Mouse (Mus musculus) liver, postnatal 0 days (tissue): Measurements from ENCODE around the gene Krt5. TPM values are rescaled to one million over a fixed set of nuclear protein-coding genes. Genes with fewer than 3 reads are reported as not detected.

Source experiments
- ATAC-seq: fragments of 200-750 bp; cut with Nextera tagmentation; 2 replicates; pipeline ENCODE4 v1.8.0; 2017; ENCODE audit warnings: mild to moderate bottlenecking, moderate library complexity
- DNase-seq: peaks from one replicate; pipeline ENCODE4 v3.0.0-alpha.2; 2016
- H3K27ac ChIP-seq: fragments of 300-500 bp; sonication (generic); 2 replicates; pipeline ENCODE4 v1.5.1; 2014; ENCODE audit warnings: antibody characterized with exemption, moderate library complexity, mild to moderate bottlenecking, low read depth
- H3K27me3 ChIP-seq: fragments of 300-500 bp; sonication (generic); 2 replicates; pipeline ENCODE4 v1.6.1; 2014; ENCODE audit warnings: low read length, control low read depth, mixed read lengths; ENCODE audit not compliant: insufficient read depth
- H3K36me3 ChIP-seq: fragments of 300-500 bp; sonication (generic); replicated peaks from 2 replicates; pipeline ENCODE4 v1.6.1; 2014; ENCODE audit warnings: mild to moderate bottlenecking, control low read depth, low read length, moderate library complexity, mixed read lengths; ENCODE audit not compliant: insufficient read depth
- H3K4me1 ChIP-seq: fragments of 300-500 bp; sonication (generic); 2 replicates; pipeline ENCODE4 v1.6.1; 2014; ENCODE audit warnings: antibody characterized with exemption, mild to moderate bottlenecking, control low read depth; ENCODE audit not compliant: insufficient read depth
- H3K4me2 ChIP-seq: fragments of 300-500 bp; sonication (generic); 2 replicates; pipeline ENCODE4 v1.6.1; 2014; ENCODE audit warnings: low read depth, mild to moderate bottlenecking, low read length, moderate library complexity, mixed read lengths
- H3K4me3 ChIP-seq: fragments of 300-500 bp; sonication (generic); 2 replicates; pipeline ENCODE4 v1.5.1; 2014; ENCODE audit warnings: low read depth, low read length
- H3K9ac ChIP-seq: fragments of 300-500 bp; sonication (generic); replicated peaks from 2 replicates; pipeline ENCODE4 v1.6.1; 2014; ENCODE audit warnings: mild to moderate bottlenecking, moderate library complexity
- H3K9me3 ChIP-seq: fragments of 300-500 bp; sonication (generic); 2 replicates; pipeline ENCODE4 v1.6.1; 2016; ENCODE audit warnings: mild to moderate bottlenecking, control low read depth, low read length, mixed read lengths
- CTCF ChIP-seq: sonication (generic); IDR thresholded peaks from 2 replicates; pipeline ENCODE4 v1.5.1; 2016; ENCODE audit warnings: antibody characterized with exemption, low read depth
- EP300 ChIP-seq: IDR thresholded peaks from 2 replicates; pipeline ENCODE4 v1.6.1; 2016; ENCODE audit warnings: antibody characterized with exemption, low read depth, mild to moderate bottlenecking
- WGBS: fragments of 180-500 bp; shearing (Covaris S2); extraction: QIAGEN DNeasy Blood & Tissue Kit; methylation state at CpG from one replicate; pipeline ENCODE4 v1.1.7; 2014; ENCODE audit not compliant: insufficient replicate concordance; 5-methylcytosine and 5-hydroxymethylcytosine counted together
- polyA plus RNA-seq: library from polyadenylated mRNA; unstranded; fragments of >200 nt; fragmentation: Nextera tagmentation; extraction: Ambion mirVana; gene quantifications from 2 replicates; pipeline ENCODE4 v1.2.1, GENCODE M21; 2015

The Krt5 gene
- polyA plus RNA-seq, result not detected in 2 replicates

GRCm38 (mm10) chr15:101712720-101713119 lies at the start of gene Krt5:
TSS of gene Krt5 (minus strand) at chr15:101712898.
- Histone ChIP-seq H3K4me2 (no peak within 1 kb of the TSS), H3K9ac (no peak within 1 kb of the TSS), H3K36me3 (no peaks in the 10 kb centered on the region), H3K4me1 (no peaks in the 10 kb centered on the region), H3K27me3 (no peaks in the 10 kb centered on the region), H3K4me3 (no peak within 1 kb of the TSS), H3K9me3 (no peaks in the 10 kb centered on the region), H3K27ac (no peak within 1 kb of the TSS)
- TF ChIP-seq EP300 (no peak), CTCF (no peak)
- ATAC-seq (no peak), DNase-seq (no peak)
- WGBS, result 67% methylated on average over 13 of the region's 13 CpGs

GRCm38 (mm10) chr15:101742711-101743110 lies 30.0 kb upstream of the Krt5 start, which contains the start of gene Krt71:
TSS of gene Krt71 (minus strand) at chr15:101743109.
- WGBS, result 56% methylated on average over 14 of the region's 14 CpGs

GRCm38 (mm10) chr15:101737786-101738185 lies 25.1 kb upstream of the Krt5 start:
- H3K27ac ChIP-seq, result no peak overlapping the region

More at GRCm38 (mm10) chr15:101742711-101743110, 30.0 kb upstream of the Krt5 start, which contains the start of gene Krt71:
- no peak within 1 kb of the TSS for H3K4me2 ChIP-seq
- no peaks in the 10 kb centered on the region for H3K36me3 ChIP-seq
- no peak within 1 kb of the TSS for H3K27ac ChIP-seq
- H3K9ac ChIP-seq, result no peak within 1 kb of the TSS
- no peak within 1 kb of the TSS for H3K4me3 ChIP-seq
- no peaks in the 10 kb centered on the region for H3K4me1 ChIP-seq
- 0 out of 2 replicates have a peak, but pooled peaks cover 2% of the 10 kb centered on the region for H3K27me3 ChIP-seq
- no peak for ATAC-seq
- no peak for DNase-seq
- TF ChIP-seq EP300, result no peak
- no peak for TF ChIP-seq CTCF
- no peaks in the 10 kb centered on the region for H3K9me3 ChIP-seq

GRCm38 (mm10) chr15:101730653-101731052 lies 18.0 kb upstream of the Krt5 start:
- TF ChIP-seq EP300 (no peak), CTCF (no peak)
- Histone ChIP-seq H3K27me3 (no peaks in the 10 kb centered on the region), H3K36me3 (no peaks in the 10 kb centered on the region), H3K4me3 (no peak overlapping the region), H3K9ac (no peak overlapping the region), H3K27ac (no peak overlapping the region), H3K9me3 (no peaks in the 10 kb centered on the region), H3K4me2 (no peak overlapping the region), H3K4me1 (no peaks in the 10 kb centered on the region)
- DNase-seq (no peak), ATAC-seq (no peak)

More at GRCm38 (mm10) chr15:101737786-101738185, 25.1 kb upstream of the Krt5 start:
- Histone ChIP-seq H3K9ac (no peak overlapping the region), H3K4me3 (no peak overlapping the region), H3K27me3 (0 out of 2 replicates have a peak, but pooled peaks cover 2% of the 10 kb centered on the region), H3K9me3 (no peaks in the 10 kb centered on the region), H3K36me3 (no peaks in the 10 kb centered on the region), H3K4me2 (no peak overlapping the region), H3K4me1 (no peaks in the 10 kb centered on the region)
- 71% methylated on average over 7 of the region's 7 CpGs for WGBS
- DNase-seq (no peak), ATAC-seq (no peak)
- TF ChIP-seq CTCF (no peak), EP300 (no peak)

- Histone ChIP-seq H3K36me3 (no peaks in the 10 kb centered on the region), H3K4me3 (no peak overlapping the region), H3K9me3 (no peaks in the 10 kb centered on the region), H3K4me2 (no peak overlapping the region), H3K4me1 (no peaks in the 10 kb centered on the region), H3K27ac (no peak overlapping the region), H3K27me3 (no peaks in the 10 kb centered on the region), H3K9ac (no peak overlapping the region)
- WGBS, result 36% methylated on average over 5 of the region's 5 CpGs
- TF ChIP-seq EP300, result no peak
- no peak for TF ChIP-seq CTCF
- DNase-seq, result no peak
- ATAC-seq, result no peak
Measured at GRCm38 (mm10) chr15:101724686-101725085, 12.0 kb upstream of the Krt5 start.

DNA sequence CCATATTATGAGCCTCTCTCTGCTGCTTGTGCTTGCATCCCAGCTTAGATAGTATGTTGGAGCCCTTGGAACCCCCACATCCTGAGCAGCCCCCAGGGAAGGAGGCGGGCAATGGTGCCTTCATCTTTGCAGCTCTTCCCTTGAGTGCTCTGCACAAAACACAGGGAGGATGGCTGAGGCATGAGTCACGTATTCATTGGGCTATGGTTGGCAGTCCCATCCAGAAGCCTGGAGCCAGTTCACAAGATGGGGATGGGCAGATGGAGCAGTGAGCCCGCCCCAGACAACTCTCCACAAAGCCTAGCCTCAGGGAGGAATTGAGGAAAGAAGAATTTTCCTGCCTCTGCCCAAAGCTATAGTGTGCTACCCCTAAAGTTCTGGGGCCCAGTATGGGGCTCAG lies 3.1 kb upstream of the Krt5 start:
- Histone ChIP-seq H3K4me1 (no peaks in the 10 kb centered on the region), H3K27ac (no peak overlapping the region), H3K36me3 (no peaks in the 10 kb centered on the region), H3K4me3 (no peak overlapping the region), H3K27me3 (no peaks in the 10 kb centered on the region), H3K9me3 (no peaks in the 10 kb centered on the region), H3K9ac (no peak overlapping the region), H3K4me2 (no peak overlapping the region)
- ATAC-seq, result no peak
- DNase-seq, result no peak
- TF ChIP-seq EP300 (no peak), CTCF (no peak)
- 67% methylated on average over 3 of the region's 3 CpGs for WGBS

- Histone ChIP-seq H3K4me3 (no peak overlapping the region), H3K27me3 (no peaks in the 10 kb centered on the region), H3K4me1 (no peaks in the 10 kb centered on the region), H3K9ac (no peak overlapping the region), H3K9me3 (no peaks in the 10 kb centered on the region), H3K4me2 (no peak overlapping the region), H3K36me3 (no peaks in the 10 kb centered on the region), H3K27ac (no peak overlapping the region)
- ATAC-seq (no peak), DNase-seq (no peak)
- TF ChIP-seq EP300, result no peak
- no peak for TF ChIP-seq CTCF
- WGBS, result 67% methylated on average over 5 of the region's 5 CpGs
Measured at GRCm38 (mm10) chr15:101714356-101714755, 1.7 kb upstream of the Krt5 start.
